Mouse (Mus musculus): ENCODE measurements around the gene 3110018I06Rik.

The 3110018I06Rik gene

DNA sequence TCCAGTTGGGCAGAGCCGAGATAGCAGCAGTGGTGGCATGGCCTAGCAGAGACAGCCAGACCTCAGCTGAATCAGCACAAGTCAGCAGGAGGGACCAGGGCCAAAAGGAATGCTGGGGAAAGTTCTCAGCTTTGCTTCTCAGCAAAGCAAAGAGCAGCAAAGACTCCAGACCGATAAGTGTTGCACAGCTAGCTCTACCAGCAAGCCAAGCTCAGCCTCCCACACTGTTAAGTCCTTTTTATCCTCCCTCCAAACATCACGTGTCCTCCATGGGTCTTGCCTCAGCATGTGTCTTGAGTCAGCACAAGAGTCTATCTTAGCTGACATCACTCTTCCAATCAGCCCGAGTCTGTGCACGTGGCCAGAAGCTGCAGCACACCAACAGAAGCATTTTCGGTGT is at the start of gene 3110018I06Rik:
Gene 3110018I06Rik, plus strand, starts transcription at position 262 of the 400 bp plus-strand sequence.
- no peak for TF ChIP-seq GATA4 (IDR thresholded peaks at IDR 0.05; ENCODE audit: insufficient replicate concordance, low read length)

DNA sequence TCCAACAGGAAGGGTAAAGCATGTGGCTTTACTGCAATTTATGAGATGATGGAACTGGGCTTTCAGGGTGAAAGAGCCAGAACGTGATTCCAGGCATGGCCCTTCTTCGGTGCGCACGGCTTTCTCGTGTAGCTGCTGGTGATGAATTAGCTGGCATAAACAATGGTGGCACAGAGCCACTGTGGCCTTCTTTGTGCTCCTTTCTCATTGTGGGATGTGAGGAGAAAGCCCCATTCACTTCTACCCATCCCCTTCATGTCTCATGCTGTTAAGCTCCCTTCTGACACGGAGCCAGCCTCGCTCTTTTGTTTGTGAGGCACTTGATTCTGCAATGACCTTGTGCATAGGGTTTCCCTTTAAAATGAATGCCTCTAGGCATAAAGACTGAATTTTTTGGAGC is 43.8 kb upstream of the 3110018I06Rik start:
- no peak for TF ChIP-seq GATA4 (IDR thresholded peaks at IDR 0.05; ENCODE audit: insufficient replicate concordance, low read length)

DNA sequence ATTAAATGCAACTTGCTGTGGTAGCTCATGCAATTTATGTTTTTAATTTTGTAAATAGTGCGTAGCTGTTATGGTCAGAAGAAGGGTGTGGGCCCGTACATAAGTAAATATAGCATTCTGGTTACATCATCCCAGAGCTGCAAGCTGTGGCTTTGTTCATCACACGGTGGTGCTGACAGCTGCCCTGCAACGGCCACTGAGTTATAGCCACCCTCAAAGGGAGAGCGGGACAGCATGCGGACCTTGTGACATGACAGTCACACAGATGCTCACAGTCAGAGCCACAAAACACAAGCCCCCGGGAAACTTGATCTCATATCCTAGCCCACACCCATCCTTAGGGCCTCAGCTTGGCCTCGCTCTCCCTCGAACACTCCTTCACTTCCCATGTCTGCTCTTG is 30.6 kb upstream of the 3110018I06Rik start:
- no peak for TF ChIP-seq GATA4 (IDR thresholded peaks at IDR 0.05; ENCODE audit: insufficient replicate concordance, low read length)

DNA sequence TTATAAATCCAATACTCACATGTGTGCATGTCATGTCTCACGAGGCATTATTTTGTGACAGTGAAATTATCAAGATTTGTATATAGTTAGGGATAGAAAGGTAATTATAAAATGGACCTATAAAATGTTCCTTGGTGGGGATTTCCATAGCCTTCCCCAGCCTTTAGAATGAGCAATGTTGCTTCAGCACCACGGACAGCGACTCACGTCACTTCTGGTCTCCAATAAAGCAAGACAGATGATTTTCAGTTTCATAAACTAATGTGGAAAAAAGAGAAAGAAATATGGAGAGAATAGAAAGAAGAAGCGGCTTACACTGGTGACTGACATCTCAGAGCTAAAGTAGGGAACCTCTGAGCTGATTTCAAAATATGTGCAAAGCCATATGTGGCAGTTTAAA is 23.7 kb upstream of the 3110018I06Rik start:
- no peak for TF ChIP-seq GATA4 (IDR thresholded peaks at IDR 0.05; ENCODE audit: insufficient replicate concordance, low read length)

DNA sequence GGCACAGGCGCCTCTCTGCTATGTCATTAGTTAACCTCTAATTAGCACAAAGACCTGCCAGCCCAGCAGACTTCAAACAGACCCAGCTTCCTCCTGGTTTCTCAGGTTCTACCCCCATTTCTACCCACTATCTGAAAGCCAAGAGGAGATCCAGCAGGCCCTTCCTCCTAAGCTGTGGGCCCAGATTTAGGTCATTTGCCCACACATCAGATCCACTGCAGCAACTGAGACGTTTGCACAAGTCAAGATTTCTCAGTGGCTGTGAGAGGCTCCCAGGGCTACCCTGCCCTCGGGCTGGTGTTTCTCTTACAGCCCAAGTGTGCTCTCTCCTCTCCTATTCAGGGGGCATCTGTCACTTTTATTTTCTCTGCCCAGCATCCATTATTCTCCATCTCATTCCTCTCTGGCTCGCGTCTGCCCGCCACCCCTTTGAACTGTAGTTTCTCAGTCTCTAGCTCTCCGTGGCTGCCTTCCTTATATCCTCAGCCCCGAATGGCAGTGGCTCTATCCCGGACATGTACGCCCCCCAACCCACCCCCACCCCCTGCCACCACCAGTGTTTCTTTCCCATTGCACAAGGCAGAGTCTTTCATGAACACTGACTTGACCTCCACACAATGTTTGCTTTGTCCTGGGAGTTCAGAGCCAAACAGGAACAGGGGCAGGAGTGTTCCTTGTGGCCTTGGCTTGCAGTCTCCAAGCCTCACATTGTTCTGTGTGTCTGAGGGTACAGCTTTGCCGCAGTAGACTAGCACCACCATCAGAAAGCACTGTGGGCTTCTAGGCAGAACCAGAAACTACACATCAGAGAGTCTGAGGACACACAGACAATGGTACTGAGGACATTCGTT is 11.8 kb upstream of the 3110018I06Rik start:
- TF ChIP-seq GATA4 (IDR thresholded peaks at IDR 0.05; ENCODE audit: insufficient replicate concordance, low read length): no peak

DNA sequence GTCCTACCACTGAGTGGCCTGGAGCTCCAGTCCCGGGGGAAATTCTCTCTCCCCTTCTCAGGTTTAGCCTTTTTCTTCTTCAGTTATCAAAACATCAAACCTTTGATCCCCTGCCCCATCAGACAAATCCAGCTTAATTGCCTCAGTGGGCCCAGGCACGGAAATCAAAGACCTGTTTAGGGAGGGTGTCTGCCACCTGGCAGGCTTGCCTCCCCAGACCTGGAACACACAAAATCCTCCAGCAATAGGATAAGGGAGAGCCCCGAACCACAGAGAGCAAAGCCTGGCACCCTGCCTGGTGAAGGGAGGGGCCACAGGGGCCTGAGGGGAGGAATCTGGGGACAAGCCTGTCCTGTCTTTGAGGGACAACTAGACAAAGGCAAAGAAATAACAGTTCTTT is 9.1 kb upstream of the 3110018I06Rik start:
- TF ChIP-seq GATA4 (IDR thresholded peaks at IDR 0.05; ENCODE audit: insufficient replicate concordance, low read length): no peak

DNA sequence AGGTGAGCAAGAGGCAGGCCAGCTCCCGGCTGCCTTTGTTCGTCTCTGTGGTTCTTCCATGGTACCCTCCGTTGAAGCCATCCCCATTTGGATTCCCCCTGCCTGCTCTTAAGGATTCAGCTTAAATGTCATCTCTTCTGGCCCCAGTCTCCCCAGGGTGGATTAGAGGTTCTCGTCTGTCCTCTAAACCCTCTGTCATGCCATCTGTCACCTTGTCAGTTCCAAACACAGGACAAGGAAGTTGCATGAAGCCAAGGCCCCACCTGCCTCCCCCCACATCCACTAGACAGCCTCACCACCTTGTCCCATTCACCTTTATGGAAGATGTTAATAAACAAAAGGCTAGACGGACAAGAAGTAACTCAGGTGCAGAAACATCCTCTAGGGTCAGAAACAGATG is 5.4 kb upstream of the 3110018I06Rik start:
- no peak for TF ChIP-seq GATA4 (IDR thresholded peaks at IDR 0.05; ENCODE audit: insufficient replicate concordance, low read length)

DNA sequence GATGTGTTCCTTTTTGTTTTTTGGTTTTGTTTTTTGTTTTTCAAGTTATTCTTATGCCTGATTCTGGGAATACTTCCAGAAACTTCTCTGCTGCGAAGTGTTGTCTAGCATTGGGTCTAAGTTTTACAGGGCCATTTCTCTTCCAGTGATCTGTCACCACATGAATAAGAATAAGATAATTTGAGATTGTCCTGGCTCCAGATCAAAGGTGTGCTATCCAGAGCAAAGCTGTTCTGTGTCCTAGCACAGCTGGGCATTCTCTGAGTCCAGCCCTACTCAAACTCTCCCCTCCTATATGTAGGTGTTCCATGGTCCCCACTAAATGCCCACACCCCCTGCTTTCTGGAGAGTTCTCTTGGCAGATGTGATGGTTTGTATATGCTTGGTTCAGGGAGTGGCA is 2.9 kb downstream of the 3110018I06Rik start:
- TF ChIP-seq GATA4 (IDR thresholded peaks at IDR 0.05; ENCODE audit: insufficient replicate concordance, low read length): no peak

DNA sequence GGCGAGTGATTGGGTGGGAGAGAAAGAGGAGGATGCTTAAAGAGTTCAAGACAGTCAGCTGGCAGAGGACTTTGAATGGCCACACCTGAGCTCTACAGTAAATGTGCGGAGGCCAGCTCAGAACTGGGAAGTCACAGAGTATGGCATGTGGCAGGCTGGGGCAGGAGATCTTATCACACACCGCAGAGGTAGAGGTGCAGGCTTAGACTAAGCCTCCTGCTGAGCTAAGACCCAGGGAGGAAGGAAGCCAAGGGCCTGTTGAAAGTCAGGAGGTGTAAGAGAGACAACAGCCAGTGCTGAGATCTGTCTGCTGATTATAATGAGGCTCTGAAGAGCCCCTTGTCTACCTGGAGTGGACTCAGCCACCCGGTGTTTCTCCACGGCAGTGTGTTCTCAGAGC is 8.5 kb downstream of the 3110018I06Rik start:
- TF ChIP-seq GATA4 (IDR thresholded peaks at IDR 0.05; ENCODE audit: insufficient replicate concordance, low read length): no peak

DNA sequence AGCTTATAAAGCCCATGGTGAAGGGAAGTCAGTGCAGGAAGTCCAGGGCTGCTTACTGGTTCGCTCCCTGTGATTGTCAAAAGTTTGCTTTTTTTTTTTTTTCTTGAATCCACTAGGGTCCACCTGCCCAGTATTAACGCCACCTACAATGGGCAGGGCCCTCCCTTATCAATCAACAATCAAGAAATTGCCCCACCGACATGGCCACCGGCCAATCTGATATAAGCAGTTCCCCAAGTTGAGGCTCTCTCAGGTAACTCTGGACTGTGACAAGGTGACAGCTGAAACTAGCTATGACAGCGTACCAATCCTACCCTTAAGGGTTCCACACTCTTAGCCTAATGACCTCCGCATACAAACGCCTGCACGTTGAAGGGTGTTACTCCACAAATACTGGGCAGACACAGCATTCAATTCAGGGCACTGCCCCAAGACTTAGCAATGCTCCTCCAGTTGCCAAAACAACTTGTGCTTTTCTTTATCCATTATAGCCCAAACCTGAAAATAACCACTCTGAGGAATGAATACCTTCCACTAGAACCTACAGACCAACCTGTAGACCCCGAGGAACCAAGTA is 21.3 kb downstream of the 3110018I06Rik start:
- no peak for TF ChIP-seq GATA4 (IDR thresholded peaks at IDR 0.05; ENCODE audit: insufficient replicate concordance, low read length)

DNA sequence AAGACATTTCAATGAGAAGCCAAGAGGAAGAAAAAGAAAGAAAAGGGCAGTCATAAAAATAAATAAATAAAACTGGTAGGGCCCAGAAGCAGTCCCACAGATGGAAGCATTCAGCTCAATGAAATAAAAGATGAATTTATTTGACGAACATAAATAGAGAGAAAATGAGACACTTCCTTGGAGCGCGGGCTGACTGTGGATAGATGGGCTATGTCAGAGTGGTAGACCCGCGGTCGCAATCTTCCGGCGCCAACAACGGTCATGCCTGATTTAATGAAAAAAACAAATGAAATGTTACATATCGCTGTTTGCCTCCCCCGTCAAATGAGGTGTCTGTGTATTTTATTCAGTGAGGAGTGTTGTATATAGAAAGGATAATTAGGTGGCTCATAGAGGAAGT is 22.7 kb downstream of the 3110018I06Rik start:
- no peak for TF ChIP-seq GATA4 (IDR thresholded peaks at IDR 0.05; ENCODE audit: insufficient replicate concordance, low read length)

DNA sequence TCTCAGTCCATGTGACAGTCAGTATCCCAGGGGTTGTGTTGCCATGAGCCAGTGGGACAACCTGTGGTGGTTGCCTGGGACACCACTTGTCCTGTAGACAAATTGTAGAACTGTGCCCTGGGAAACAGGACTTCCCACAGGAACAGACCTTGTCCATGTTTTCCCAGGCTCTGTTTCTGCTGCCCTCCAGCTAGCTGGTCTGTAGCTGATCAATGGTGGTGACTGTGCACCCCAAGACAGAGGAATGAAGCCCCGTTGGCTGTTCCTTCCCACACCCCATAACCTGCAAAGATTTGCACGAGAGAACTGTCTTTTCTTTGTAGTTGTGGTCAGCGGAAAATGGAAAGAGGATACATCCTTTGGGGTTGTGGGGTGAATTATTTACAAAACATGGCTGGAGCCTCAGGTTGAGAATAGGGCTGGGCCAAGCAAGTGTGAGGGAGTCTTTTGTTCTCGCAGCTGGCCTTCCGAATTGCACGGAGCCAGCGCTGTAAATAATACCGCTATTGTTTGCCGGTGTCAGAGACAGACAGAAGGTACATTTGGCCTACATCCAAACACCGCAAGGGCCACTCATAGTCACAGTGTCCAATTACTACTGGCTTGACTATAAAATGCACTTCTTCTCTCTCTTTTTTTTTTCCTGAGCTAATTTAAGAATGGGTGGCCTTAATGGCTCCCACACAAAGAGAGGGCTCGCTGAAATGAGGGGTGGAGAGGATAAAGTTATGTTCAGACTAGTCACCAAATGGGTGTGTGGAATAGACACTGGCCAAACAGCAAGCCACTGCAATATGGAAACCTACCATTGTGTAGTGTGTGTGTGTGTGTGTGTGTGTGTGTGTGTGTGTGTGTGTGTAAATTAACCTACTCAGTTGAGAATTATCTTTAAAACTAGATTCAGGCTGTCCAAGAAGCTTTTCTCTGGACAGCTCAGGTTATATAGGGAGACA is 28.1 kb downstream of the 3110018I06Rik start:
- no peak for TF ChIP-seq GATA4 (IDR thresholded peaks at IDR 0.05; ENCODE audit: insufficient replicate concordance, low read length)

DNA sequence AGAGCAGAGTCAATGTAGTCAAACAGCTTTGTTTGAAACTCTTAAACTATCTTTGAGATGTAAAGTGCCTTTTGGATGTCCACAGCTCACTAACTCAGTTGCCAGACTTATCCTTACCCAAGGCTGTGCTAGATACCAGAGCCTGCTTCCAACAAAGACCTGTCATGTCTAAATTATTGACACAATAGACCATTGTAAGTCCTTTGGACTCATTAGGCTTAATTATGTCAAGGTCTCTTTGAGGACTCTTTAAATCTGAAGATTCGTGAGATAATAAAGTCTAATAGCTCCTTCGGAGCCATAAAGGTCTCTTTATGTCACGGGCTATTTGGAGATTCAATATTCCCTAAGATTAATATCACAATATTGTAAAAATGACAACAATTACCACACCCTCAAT is 32.5 kb downstream of the 3110018I06Rik start:
- no peak for TF ChIP-seq GATA4 (IDR thresholded peaks at IDR 0.05; ENCODE audit: insufficient replicate concordance, low read length)

DNA sequence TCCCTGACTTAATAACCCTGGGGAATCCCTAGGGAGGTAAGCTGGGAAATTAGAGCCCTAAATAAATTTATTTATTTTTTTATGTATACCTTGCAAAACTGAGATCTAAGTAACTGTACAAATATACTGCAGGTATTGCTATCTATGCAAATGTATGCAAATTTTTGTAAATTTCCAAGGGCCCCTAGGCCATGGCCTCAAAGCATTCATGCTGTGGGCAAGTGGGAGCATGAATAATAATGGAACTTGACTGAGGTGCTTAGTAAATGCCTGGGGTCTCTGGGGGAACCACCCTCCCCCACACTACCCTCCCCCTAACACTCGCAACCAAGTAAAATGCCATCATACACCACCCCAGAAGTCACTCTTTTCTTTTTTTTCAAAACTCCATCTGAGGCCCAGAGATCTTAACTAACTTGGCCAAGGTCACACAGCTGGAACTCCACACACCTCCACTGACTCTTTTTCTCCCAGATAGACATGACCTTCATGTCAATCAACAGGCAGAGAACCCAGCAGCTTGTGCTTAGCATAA is 40.0 kb downstream of the 3110018I06Rik start:
- no peak for TF ChIP-seq GATA4 (IDR thresholded peaks at IDR 0.05; ENCODE audit: insufficient replicate concordance, low read length)

DNA sequence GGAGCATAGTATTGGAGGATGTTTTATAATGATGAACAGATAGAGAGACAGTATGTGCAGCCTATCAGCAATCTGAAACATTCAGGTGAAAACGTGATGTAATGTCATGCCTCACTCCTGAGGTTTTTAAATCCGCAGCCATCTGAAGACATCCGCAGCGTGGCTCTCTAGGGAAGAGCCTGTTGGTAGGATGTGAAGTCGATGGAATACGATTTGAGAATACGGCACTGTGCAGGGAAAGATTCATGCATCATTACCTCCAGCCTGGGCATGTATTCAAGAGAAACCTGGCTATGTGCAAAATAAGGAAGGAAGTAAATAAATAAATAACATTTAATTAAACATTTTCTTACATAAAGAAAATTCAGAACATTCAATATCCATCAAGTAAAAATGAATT is 44.4 kb downstream of the 3110018I06Rik start:
- no peak for TF ChIP-seq GATA4 (IDR thresholded peaks at IDR 0.05; ENCODE audit: insufficient replicate concordance, low read length)
